In genomic region chr11:51533128-51533533, GRCm38 (mm10) we compare ENCODE assay signal across 12 mouse cellular contexts. TPM values are rescaled to one million over a fixed set of nuclear protein-coding genes. Genes with fewer than 3 reads are reported as not detected.
A peak's percentile ranks its signal among the peaks of the same experiment; 100 is the strongest.
DNase-seq lines count a peak whose midpoint lies in the region; ATAC-seq lines count a peak whose summit lies in the region.
"Had no signal": no experiment of that assay in that cellular context is flagged by ENCODE, and none has a peak within 500 bp of the region (broad histone marks: within the 10 kb centered on the region; RNA-seq: fewer than 3 reads in every experiment).

No protein-coding gene starts in this region.

- no peak overlapping the region for H3K9ac ChIP-seq in midbrain, embryonic 15.5 days
- H3K9ac ChIP-seq in embryonic facial prominence, embryonic 14.5 days (ENCODE audit: low read depth, low read length), result 0 out of 2 replicates have a peak overlapping the region, but pooled peaks have one; percentile 28
- H3K9ac ChIP-seq in limb, embryonic 15.5 days, result no peak overlapping the region
- H3K9ac ChIP-seq in heart, embryonic 12.5 days, result no peak overlapping the region
- H3K9ac ChIP-seq: liver, embryonic 15.5 days; midbrain, embryonic 13.5 days had no signal

- H3K4me3 ChIP-seq in midbrain, embryonic 10.5 days, result no peak overlapping the region
- H3K4me3 ChIP-seq in midbrain, embryonic 15.5 days, result no peak overlapping the region
- H3K4me3 ChIP-seq in embryonic facial prominence, embryonic 14.5 days (ENCODE audit: low read depth, low read length), result no peak overlapping the region
- H3K4me3 ChIP-seq in limb, embryonic 15.5 days, result no peak overlapping the region
- H3K4me3 ChIP-seq in heart, embryonic 12.5 days, result no peak overlapping the region
- H3K4me3 ChIP-seq: liver, embryonic 15.5 days; midbrain, embryonic 13.5 days had no signal

- H3K27ac ChIP-seq in midbrain, embryonic 10.5 days (replicated peaks), result 0 out of 2 replicates have a peak overlapping the region, but pooled peaks have one; percentile 13
- no peak overlapping the region for H3K27ac ChIP-seq in midbrain, embryonic 15.5 days
- peak overlapping the region; percentile 61; the same call in 1 of the 2 replicates for H3K27ac ChIP-seq in embryonic facial prominence, embryonic 14.5 days (replicated peaks; ENCODE audit: low read depth, low read length)
- H3K27ac ChIP-seq in limb, embryonic 15.5 days, result peak overlapping the region; percentile 59; the same call in 1 of the 2 replicates
- H3K27ac ChIP-seq in heart, embryonic 12.5 days (ENCODE audit: poor library complexity, severe bottlenecking), result no peak overlapping the region
- H3K27ac ChIP-seq: liver, embryonic 15.5 days; midbrain, embryonic 13.5 days had no signal

- peak; percentile 37 for DNase-seq in midbrain, embryonic 10.5 days (ENCODE audit: low spot score)
- DNase-seq in embryonic facial prominence, embryonic 14.5 days (ENCODE audit: low spot score), result peak; percentile 71
- no peak for DNase-seq in urinary bladder, postnatal 25 days (ENCODE audit: low spot score)
- no peak for DNase-seq in thymus, adult 18-20 months
- DNase-seq: cerebellum, postnatal 36 days; retina, postnatal 1 day had no signal

- H3K36me3 ChIP-seq in midbrain, embryonic 10.5 days, result no peaks in the 10 kb centered on the region
- H3K36me3 ChIP-seq in midbrain, embryonic 15.5 days (replicated peaks), result no peaks in the 10 kb centered on the region
- no peaks in the 10 kb centered on the region for H3K36me3 ChIP-seq in embryonic facial prominence, embryonic 14.5 days (ENCODE audit: control insufficient read depth, insufficient read depth, low read length)
- H3K36me3 ChIP-seq in limb, embryonic 15.5 days, result no peaks in the 10 kb centered on the region
- H3K36me3 ChIP-seq in heart, embryonic 12.5 days, result no peaks in the 10 kb centered on the region
- H3K36me3 ChIP-seq: liver, embryonic 15.5 days; midbrain, embryonic 13.5 days had no signal

- no peaks in the 10 kb centered on the region for H3K27me3 ChIP-seq in midbrain, embryonic 10.5 days (ENCODE audit: low read depth, poor library complexity, severe bottlenecking)
- H3K27me3 ChIP-seq in midbrain, embryonic 15.5 days (replicated peaks), result no peaks in the 10 kb centered on the region
- no peaks in the 10 kb centered on the region for H3K27me3 ChIP-seq in embryonic facial prominence, embryonic 14.5 days (replicated peaks; ENCODE audit: control insufficient read depth, insufficient read depth, low read length)
- H3K27me3 ChIP-seq in limb, embryonic 15.5 days, result no peaks in the 10 kb centered on the region
- peaks cover 23% of the 10 kb centered on the region for H3K27me3 ChIP-seq in heart, embryonic 12.5 days (replicated peaks)
- H3K27me3 ChIP-seq: liver, embryonic 15.5 days; midbrain, embryonic 13.5 days had no signal

- WGBS in midbrain, embryonic 10.5 days, result 55% methylated on average over 11 of the region's 11 CpGs
- 63% methylated on average over 11 of the region's 11 CpGs for WGBS in midbrain, embryonic 15.5 days
- WGBS in embryonic facial prominence, embryonic 14.5 days, result 12% methylated on average over 11 of the region's 11 CpGs
- WGBS in limb, embryonic 15.5 days, result 23% methylated on average over 11 of the region's 11 CpGs
- WGBS in heart, embryonic 12.5 days, result 69% methylated on average over 11 of the region's 11 CpGs

- H3K4me2 ChIP-seq in midbrain, embryonic 15.5 days, result no peak overlapping the region
- H3K4me2 ChIP-seq in embryonic facial prominence, embryonic 14.5 days (ENCODE audit: low read depth, low read length), result 0 out of 2 replicates have a peak overlapping the region, but pooled peaks have one; percentile 11
- no peak overlapping the region for H3K4me2 ChIP-seq in limb, embryonic 15.5 days
- H3K4me2 ChIP-seq in heart, embryonic 12.5 days, result no peak overlapping the region
- H3K4me2 ChIP-seq: liver, embryonic 15.5 days; midbrain, embryonic 13.5 days had no signal

- no peak for ATAC-seq in midbrain, embryonic 15.5 days (replicated peaks)
- peak; percentile 51 for ATAC-seq in embryonic facial prominence, embryonic 14.5 days (ENCODE audit: low read depth)
- ATAC-seq in limb, embryonic 15.5 days (ENCODE audit: insufficient number of reproducible peaks, low FRiP score, low TSS enrichment, low read depth), result no peak
- ATAC-seq in heart, embryonic 12.5 days (ENCODE audit: insufficient number of reproducible peaks, low FRiP score), result no peak
- ATAC-seq: activated CD4-positive, CD25-positive, alpha-beta regulatory T cell, adult 4 months; midbrain, embryonic 13.5 days had no signal

- peaks cover 6% of the 10 kb centered on the region for H3K4me1 ChIP-seq in midbrain, embryonic 10.5 days
- H3K4me1 ChIP-seq in midbrain, embryonic 15.5 days, result no peaks in the 10 kb centered on the region
- H3K4me1 ChIP-seq in embryonic facial prominence, embryonic 14.5 days (ENCODE audit: control insufficient read depth, insufficient read depth, low read length), result peaks cover 6% of the 10 kb centered on the region
- peaks cover 6% of the 10 kb centered on the region for H3K4me1 ChIP-seq in limb, embryonic 15.5 days
- no peaks in the 10 kb centered on the region for H3K4me1 ChIP-seq in heart, embryonic 12.5 days (replicated peaks)
- H3K4me1 ChIP-seq: liver, embryonic 15.5 days; midbrain, embryonic 13.5 days had no signal

- H3K9me3 ChIP-seq in midbrain, embryonic 10.5 days (replicated peaks), result no peaks in the 10 kb centered on the region
- no peaks in the 10 kb centered on the region for H3K9me3 ChIP-seq in midbrain, embryonic 15.5 days
- H3K9me3 ChIP-seq in embryonic facial prominence, embryonic 14.5 days (ENCODE audit: control insufficient read depth, low read length), result no peaks in the 10 kb centered on the region
- H3K9me3 ChIP-seq in limb, embryonic 15.5 days, result no peaks in the 10 kb centered on the region
- H3K9me3 ChIP-seq in heart, embryonic 12.5 days (replicated peaks), result no peaks in the 10 kb centered on the region
- H3K9me3 ChIP-seq: liver, embryonic 15.5 days; midbrain, embryonic 13.5 days had no signal

RNA-seq across cellular contexts. Expression of gene Phykpl, which starts 51.4 kb away (rescaled TPM):
- polyA plus RNA-seq in midbrain, embryonic 10.5 days (2016; fragmentation: Nextera tagmentation; extraction: Ambion mirVana), result 14.4 and 15.1 TPM in 2 replicates
- polyA plus RNA-seq in midbrain, embryonic 15.5 days (2015; fragmentation: Nextera tagmentation; extraction: Ambion mirVana), result 9.7 and 12.0 TPM in 2 replicates
- polyA plus RNA-seq in embryonic facial prominence, embryonic 14.5 days (2014; fragmentation: Nextera tagmentation; extraction: Ambion mirVana), result 15.2 and 17.4 TPM in 2 replicates
- polyA plus RNA-seq in limb, embryonic 15.5 days (2015; fragmentation: Nextera tagmentation; extraction: Ambion mirVana), result 17.2 and 19.6 TPM in 2 replicates
- 15.1 and 16.9 TPM in 2 replicates for polyA plus RNA-seq in heart, embryonic 12.5 days (2016; fragmentation: Nextera tagmentation; extraction: Ambion mirVana)

Comparison
In these comparisons a context has a peak if more than half of its experiments do, and no peak if none do; other contexts are left out.
1. H3K27ac ChIP-seq: peak in midbrain, embryonic 10.5 days (single experiment), embryonic facial prominence, embryonic 14.5 days (single experiment) and limb, embryonic 15.5 days (single experiment); none in midbrain, embryonic 15.5 days (single experiment) and heart, embryonic 12.5 days (single experiment).
2. DNase-seq: peak in midbrain, embryonic 10.5 days (single experiment) and embryonic facial prominence, embryonic 14.5 days (single experiment); none in urinary bladder, postnatal 25 days (single experiment) and thymus, adult 18-20 months (0 of 2).